Mouse (Mus musculus): ENCODE measurements at regions not wholly inside any gene's neighbourhood (a gene's known extent, or its start where the extent isn't known, plus 50 kb on each side); places are given as distances from the start of the nearest gene placed in this dataset.
A peak's percentile ranks its signal among the peaks of the same experiment; 100 is the strongest.
"Not testable (repeated sequence)": the region's sequence is repeated elsewhere in the genome, so short reads cannot be mapped to it uniquely, and the experiment has no call there.

GRCm38 (mm10) chr14:54040644-54041043 lies 213.3 kb downstream of the Dad1 start:
- Histone ChIP-seq H3K27me3 (no peaks in the 10 kb centered on the region), H3K4me1 (no peaks in the 10 kb centered on the region), H3K9ac (no peak overlapping the region), H3K4me2 (no peak overlapping the region), H3K9me3 (no peaks in the 10 kb centered on the region), H3K27ac (no peak overlapping the region), H3K4me3 (replicated peaks) (no peak overlapping the region), H3K36me3 (replicated peaks) (no peaks in the 10 kb centered on the region)
- 91% methylated on average over 2 of the region's 2 CpGs for WGBS
- ATAC-seq (ENCODE audit: low FRiP score): no peak

- Histone ChIP-seq H3K9me3 (no peaks in the 10 kb centered on the region), H3K4me1 (no peaks in the 10 kb centered on the region), H3K27ac (no peak overlapping the region), H3K9ac (no peak overlapping the region), H3K36me3 (replicated peaks) (no peaks in the 10 kb centered on the region), H3K4me3 (replicated peaks) (no peak overlapping the region), H3K27me3 (no peaks in the 10 kb centered on the region), H3K4me2 (no peak overlapping the region)
- WGBS: 78% methylated on average over 2 of the region's 2 CpGs
- ATAC-seq (ENCODE audit: low FRiP score): no peak
These were observed 219.4 kb downstream of the Dad1 start for GRCm38 (mm10) chr14:54034516-54034915.

- Histone ChIP-seq H3K36me3 (replicated peaks) (no peaks in the 10 kb centered on the region), H3K4me2 (no peak overlapping the region), H3K4me3 (replicated peaks) (no peak overlapping the region), H3K9me3 (no peaks in the 10 kb centered on the region), H3K9ac (no peak overlapping the region), H3K27ac (no peak overlapping the region), H3K4me1 (no peaks in the 10 kb centered on the region), H3K27me3 (no peaks in the 10 kb centered on the region)
- no peak for ATAC-seq (ENCODE audit: low FRiP score)
- 70% methylated on average over 4 of the region's 4 CpGs for WGBS
These were observed 230.4 kb downstream of the Dad1 start for GRCm38 (mm10) chr14:54023552-54023951.

GRCm38 (mm10) chr14:54021443-54021842 lies 232.5 kb downstream of the Dad1 start:
- no peak overlapping the region for H3K4me2 ChIP-seq
- 87% methylated on average over 6 of the region's 6 CpGs for WGBS

GRCm38 (mm10) chr14:54014628-54015027 lies 239.3 kb downstream of the Dad1 start:
- WGBS: 86% methylated on average over 10 of the region's 10 CpGs
- Histone ChIP-seq H3K9ac (no peak overlapping the region), H3K27me3 (no peaks in the 10 kb centered on the region), H3K4me1 (no peaks in the 10 kb centered on the region), H3K4me2 (no peak overlapping the region), H3K4me3 (replicated peaks) (no peak overlapping the region), H3K9me3 (no peaks in the 10 kb centered on the region), H3K27ac (no peak overlapping the region), H3K36me3 (replicated peaks) (no peaks in the 10 kb centered on the region)
- no peak for ATAC-seq (ENCODE audit: low FRiP score)

More at GRCm38 (mm10) chr14:54021443-54021842, 232.5 kb downstream of the Dad1 start:
- no peaks in the 10 kb centered on the region for H3K9me3 ChIP-seq
- H3K27me3 ChIP-seq: no peaks in the 10 kb centered on the region
- no peak for ATAC-seq (ENCODE audit: low FRiP score)
- no peak overlapping the region for H3K27ac ChIP-seq
- no peaks in the 10 kb centered on the region for H3K4me1 ChIP-seq
- H3K4me3 ChIP-seq (replicated peaks): no peak overlapping the region
- H3K36me3 ChIP-seq (replicated peaks): no peaks in the 10 kb centered on the region
- no peak overlapping the region for H3K9ac ChIP-seq

GRCm38 (mm10) chr14:54002083-54002482 lies 251.8 kb downstream of the Dad1 start:
- Histone ChIP-seq H3K36me3 (replicated peaks) (no peaks in the 10 kb centered on the region), H3K27ac (no peak overlapping the region), H3K4me3 (replicated peaks) (no peak overlapping the region), H3K27me3 (no peaks in the 10 kb centered on the region), H3K9me3 (no peaks in the 10 kb centered on the region), H3K4me1 (no peaks in the 10 kb centered on the region), H3K4me2 (no peak overlapping the region), H3K9ac (no peak overlapping the region)
- ATAC-seq (ENCODE audit: low FRiP score): no peak
- WGBS: 94% methylated on average over 1 of the region's 1 CpGs

- Histone ChIP-seq H3K4me3 (replicated peaks) (no peak overlapping the region), H3K9ac (no peak overlapping the region), H3K27ac (no peak overlapping the region), H3K4me2 (no peak overlapping the region), H3K4me1 (no peaks in the 10 kb centered on the region), H3K9me3 (no peaks in the 10 kb centered on the region), H3K36me3 (replicated peaks) (no peaks in the 10 kb centered on the region), H3K27me3 (no peaks in the 10 kb centered on the region)
- WGBS: 79% methylated on average over 5 of the region's 5 CpGs
- no peak for ATAC-seq (ENCODE audit: low FRiP score)
These were observed 253.4 kb downstream of the Dad1 start for GRCm38 (mm10) chr14:54000527-54000926.

- Histone ChIP-seq H3K4me1 (peaks cover 21% of the 10 kb centered on the region), H3K27me3 (no peaks in the 10 kb centered on the region), H3K9me3 (no peaks in the 10 kb centered on the region), H3K4me3 (replicated peaks) (no peak overlapping the region), H3K4me2 (peak overlapping the region; percentile 38; the same call in 1 of the 2 replicates), H3K27ac (no peak overlapping the region), H3K9ac (no peak overlapping the region), H3K36me3 (replicated peaks) (no peaks in the 10 kb centered on the region)
- WGBS: 76% methylated on average over 2 of the region's 2 CpGs
- ATAC-seq (ENCODE audit: low FRiP score): peak; percentile 36; the same call in 1 of the 2 replicates
These were observed 260.5 kb downstream of the Dad1 start for GRCm38 (mm10) chr14:53993427-53993826.

- H3K4me3 ChIP-seq (replicated peaks): no peak overlapping the region
- peak overlapping the region; percentile 38 for H3K4me2 ChIP-seq
- ATAC-seq (ENCODE audit: low FRiP score): peak; percentile 82; the same call in 1 of the 2 replicates
- no peaks in the 10 kb centered on the region for H3K36me3 ChIP-seq (replicated peaks)
- H3K27me3 ChIP-seq: no peaks in the 10 kb centered on the region
- no peak overlapping the region for H3K9ac ChIP-seq
- H3K4me1 ChIP-seq: peaks cover 21% of the 10 kb centered on the region
- no peaks in the 10 kb centered on the region for H3K9me3 ChIP-seq
- no peak overlapping the region for H3K27ac ChIP-seq
- 25% methylated on average over 11 of the region's 11 CpGs for WGBS
These were observed 261.1 kb downstream of the Dad1 start for GRCm38 (mm10) chr14:53992712-53993286.

GRCm38 (mm10) chr14:53991390-53991789 lies 262.5 kb downstream of the Dad1 start:
- Histone ChIP-seq H3K9me3 (no peaks in the 10 kb centered on the region), H3K4me1 (peaks cover 21% of the 10 kb centered on the region), H3K36me3 (replicated peaks) (no peaks in the 10 kb centered on the region), H3K27ac (no peak overlapping the region), H3K9ac (no peak overlapping the region), H3K27me3 (no peaks in the 10 kb centered on the region), H3K4me3 (replicated peaks) (no peak overlapping the region), H3K4me2 (no peak overlapping the region)
- ATAC-seq (ENCODE audit: low FRiP score): no peak
- WGBS: 36% methylated on average over 4 of the region's 4 CpGs

- Histone ChIP-seq H3K9me3 (no peaks in the 10 kb centered on the region), H3K27me3 (no peaks in the 10 kb centered on the region), H3K4me2 (no peak overlapping the region), H3K9ac (no peak overlapping the region), H3K4me1 (no peaks in the 10 kb centered on the region), H3K36me3 (replicated peaks) (no peaks in the 10 kb centered on the region), H3K27ac (no peak overlapping the region), H3K4me3 (replicated peaks) (no peak overlapping the region)
- 70% methylated on average over 5 of the region's 5 CpGs for WGBS
- no peak for ATAC-seq (ENCODE audit: low FRiP score)
These were observed 273.1 kb downstream of the Dad1 start for GRCm38 (mm10) chr14:53980771-53981170.

- H3K27me3 ChIP-seq; H3K4me1 ChIP-seq; H3K27ac ChIP-seq; ATAC-seq (ENCODE audit: low FRiP score); H3K9ac ChIP-seq; H3K9me3 ChIP-seq; H3K4me3 ChIP-seq (replicated peaks); H3K4me2 ChIP-seq; H3K36me3 ChIP-seq (replicated peaks): not testable (repeated sequence)
- WGBS: 80% methylated on average over 11 of the region's 11 CpGs
These were observed 292.5 kb downstream of the Dad1 start for GRCm38 (mm10) chr14:53961426-53961825.

- Histone ChIP-seq H3K4me2 (no peak overlapping the region), H3K9me3 (no peaks in the 10 kb centered on the region), H3K36me3 (replicated peaks) (no peaks in the 10 kb centered on the region), H3K4me1 (no peaks in the 10 kb centered on the region), H3K9ac (no peak overlapping the region), H3K27me3 (no peaks in the 10 kb centered on the region), H3K27ac (no peak overlapping the region), H3K4me3 (replicated peaks) (no peak overlapping the region)
- no peak for ATAC-seq (ENCODE audit: low FRiP score)
- WGBS: 84% methylated on average over 7 of the region's 7 CpGs
These were observed 293.1 kb downstream of the Dad1 start for GRCm38 (mm10) chr14:53960779-53961178.
